Mouse (Mus musculus) lung, postnatal 0 days (tissue): ENCODE measurements around the gene Rpl36a. TPM values are rescaled to one million over a fixed set of nuclear protein-coding genes. Genes with fewer than 3 reads are reported as not detected.
A peak's percentile ranks its signal among the peaks of the same experiment; 100 is the strongest.

Experiments used
- ATAC-seq: fragments of 200-750 bp; cut with Nextera tagmentation; 2 replicates; pipeline ENCODE4 v1.8.0; 2017; ENCODE audit warnings: moderate library complexity
- DNase-seq: peaks from one replicate; pipeline ENCODE4 v3.0.0-alpha.2; 2016; ENCODE audit warnings: low spot score
- H3K27ac ChIP-seq: fragments of 300-500 bp; sonication (generic); 2 replicates; pipeline ENCODE4 v1.5.1; 2014; ENCODE audit warnings: antibody characterized with exemption, mild to moderate bottlenecking, low read length, mixed read lengths
- H3K27me3 ChIP-seq: fragments of 300-500 bp; sonication (generic); replicated peaks from 2 replicates; pipeline ENCODE4 v1.6.1; 2014; ENCODE audit warnings: low read length, mixed read lengths; ENCODE audit not compliant: insufficient read depth
- H3K36me3 ChIP-seq: fragments of 300-500 bp; sonication (generic); 2 replicates; pipeline ENCODE4 v1.6.1; 2014; ENCODE audit warnings: low read length, mixed read lengths; ENCODE audit not compliant: insufficient read depth
- H3K4me1 ChIP-seq: fragments of 300-500 bp; sonication (generic); 2 replicates; pipeline ENCODE4 v1.6.1; 2014; ENCODE audit warnings: antibody characterized with exemption, low read depth, low read length, mixed read lengths; ENCODE audit not compliant: insufficient read depth
- H3K4me2 ChIP-seq: fragments of 300-500 bp; sonication (generic); replicated peaks from 2 replicates; pipeline ENCODE4 v1.6.1; 2014; ENCODE audit warnings: low read depth, mild to moderate bottlenecking, low read length, moderate library complexity, mixed read lengths
- H3K4me3 ChIP-seq: fragments of 300-500 bp; sonication (generic); 2 replicates; pipeline ENCODE4 v1.5.1; 2014; ENCODE audit warnings: low read depth, low read length
- H3K9ac ChIP-seq: fragments of 300-500 bp; sonication (generic); replicated peaks from 2 replicates; pipeline ENCODE4 v1.6.1; 2014; ENCODE audit warnings: low read depth, mild to moderate bottlenecking
- H3K9me3 ChIP-seq: fragments of 300-500 bp; sonication (generic); 2 replicates; pipeline ENCODE4 v1.6.1; 2016; ENCODE audit warnings: low read length, mixed read lengths
- CTCF ChIP-seq: IDR thresholded peaks from 2 replicates; pipeline ENCODE4 v1.5.1; 2016; ENCODE audit warnings: antibody characterized with exemption, mild to moderate bottlenecking
- EP300 ChIP-seq: IDR thresholded peaks from 2 replicates; pipeline ENCODE4 v1.6.1; 2016; ENCODE audit warnings: antibody characterized with exemption, mild to moderate bottlenecking, control low read depth
- WGBS: fragments of 180-500 bp; shearing (Covaris S2); extraction: QIAGEN DNeasy Blood & Tissue Kit; methylation state at CpG from one replicate; pipeline ENCODE4 v1.1.7; 2014; 5-methylcytosine and 5-hydroxymethylcytosine counted together
- polyA plus RNA-seq: library from polyadenylated mRNA; unstranded; fragments of >200 nt; fragmentation: Nextera tagmentation; extraction: Ambion mirVana; gene quantifications from 2 replicates; pipeline ENCODE4 v1.2.1, GENCODE M21; 2015

Rpl36a gene
- polyA plus RNA-seq, 1 experiment from 2014 or later: 304 TPM

DNA sequence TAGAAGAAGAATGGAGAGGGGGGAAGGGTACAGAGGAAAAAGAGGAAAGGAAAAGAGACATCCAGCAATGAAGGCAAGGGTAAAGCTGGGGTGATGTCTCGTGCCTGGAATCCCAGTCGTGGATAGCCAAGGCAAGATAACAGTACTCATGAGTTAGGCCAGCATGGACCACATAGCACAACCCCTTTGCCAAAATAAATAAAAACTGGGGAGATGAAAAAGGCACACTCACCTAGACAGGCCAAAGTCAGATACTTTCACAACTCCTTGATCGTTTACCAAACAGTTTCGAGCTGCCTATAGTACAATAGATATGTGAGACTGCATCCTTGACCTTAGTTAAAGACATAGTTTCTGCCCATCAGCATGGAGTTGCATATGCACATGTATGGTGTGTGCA is 38.1 kb upstream of the Rpl36a start:
- Histone ChIP-seq H3K9ac (no peak overlapping the region), H3K27me3 (no peaks in the 10 kb centered on the region), H3K4me1 (no peaks in the 10 kb centered on the region), H3K4me3 (no peak overlapping the region), H3K27ac (no peak overlapping the region), H3K4me2 (no peak overlapping the region), H3K9me3 (no peaks in the 10 kb centered on the region), H3K36me3 (no peaks in the 10 kb centered on the region)
- no peak for ATAC-seq
- no peak for TF ChIP-seq EP300
- no peak for TF ChIP-seq CTCF
- WGBS: 72% methylated on average over 4 of the region's 4 CpGs
- no peak for DNase-seq

DNA sequence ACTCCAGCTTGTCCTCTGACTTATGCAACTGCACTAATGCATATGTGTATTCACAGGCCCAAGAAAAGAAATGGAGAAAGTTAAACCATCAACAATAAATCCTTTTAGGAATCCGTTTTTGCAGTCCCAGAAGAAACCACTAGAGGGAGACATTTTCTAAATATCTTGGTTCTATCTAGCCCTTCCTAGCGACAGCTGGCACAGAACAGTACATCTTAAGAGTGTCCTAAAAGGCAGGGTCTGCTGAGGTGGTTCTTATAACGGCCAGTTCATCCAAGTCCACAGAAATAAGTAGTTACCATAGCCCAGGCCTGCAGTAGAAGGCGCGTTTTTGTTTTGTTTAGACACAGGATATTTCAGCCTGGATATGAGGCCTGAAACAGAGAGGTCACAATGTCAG is 34.6 kb upstream of the Rpl36a start:
- ATAC-seq: no peak
- H3K36me3 ChIP-seq: no peaks in the 10 kb centered on the region
- H3K4me3 ChIP-seq: no peak overlapping the region
- TF ChIP-seq EP300 (no peak), CTCF (peak; percentile 65)
- H3K9me3 ChIP-seq: no peaks in the 10 kb centered on the region
- no peaks in the 10 kb centered on the region for H3K4me1 ChIP-seq
- peak; percentile 59 for DNase-seq
- no peaks in the 10 kb centered on the region for H3K27me3 ChIP-seq
- H3K27ac ChIP-seq: no peak overlapping the region
- WGBS: 16% methylated on average over 5 of the region's 5 CpGs
- no peak overlapping the region for H3K4me2 ChIP-seq
- H3K9ac ChIP-seq: no peak overlapping the region

DNA sequence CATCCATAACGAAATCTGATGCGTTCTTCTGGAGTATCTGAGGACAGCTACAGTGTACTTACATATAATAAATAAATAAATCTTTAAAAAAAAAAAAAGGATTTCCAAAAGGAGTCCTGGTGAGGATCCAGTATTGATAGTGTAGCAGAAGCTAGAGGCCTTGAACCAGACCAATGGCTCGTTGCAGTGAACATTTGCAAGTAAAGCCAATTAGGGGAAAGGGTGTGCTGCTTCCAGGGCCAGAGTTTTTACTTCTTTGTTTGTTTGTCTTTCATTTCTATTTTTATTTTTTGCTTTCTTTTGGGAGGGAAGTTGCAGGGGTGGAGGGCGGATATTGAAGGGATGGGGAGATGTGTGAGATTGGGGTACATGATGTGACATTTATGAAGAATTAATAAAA is 32.1 kb upstream of the Rpl36a start:
- no peak for ATAC-seq
- H3K4me2 ChIP-seq: no peak overlapping the region
- no peak for TF ChIP-seq EP300
- no peak for TF ChIP-seq CTCF
- H3K36me3 ChIP-seq: no peaks in the 10 kb centered on the region
- no peak overlapping the region for H3K27ac ChIP-seq
- no peaks in the 10 kb centered on the region for H3K9me3 ChIP-seq
- H3K4me3 ChIP-seq: no peak overlapping the region
- no peaks in the 10 kb centered on the region for H3K4me1 ChIP-seq
- no peak overlapping the region for H3K9ac ChIP-seq
- no peaks in the 10 kb centered on the region for H3K27me3 ChIP-seq
- 82% methylated on average over 2 of the region's 4 CpGs for WGBS
- DNase-seq: no peak

GRCm38 (mm10) chrX:134554425-134554824 is 31.0 kb upstream of the Rpl36a start:
- H3K4me3 ChIP-seq: no peak overlapping the region
- no peaks in the 10 kb centered on the region for H3K9me3 ChIP-seq
- peak; percentile 23 for DNase-seq
- no peak overlapping the region for H3K4me2 ChIP-seq
- no peaks in the 10 kb centered on the region for H3K27me3 ChIP-seq
- no peak overlapping the region for H3K9ac ChIP-seq
- TF ChIP-seq CTCF (no peak), EP300 (no peak)
- H3K27ac ChIP-seq: no peak overlapping the region
- ATAC-seq: no peak
- H3K4me1 ChIP-seq: no peaks in the 10 kb centered on the region
- 62% methylated on average over 6 of the region's 6 CpGs for WGBS
- H3K36me3 ChIP-seq: no peaks in the 10 kb centered on the region

DNA sequence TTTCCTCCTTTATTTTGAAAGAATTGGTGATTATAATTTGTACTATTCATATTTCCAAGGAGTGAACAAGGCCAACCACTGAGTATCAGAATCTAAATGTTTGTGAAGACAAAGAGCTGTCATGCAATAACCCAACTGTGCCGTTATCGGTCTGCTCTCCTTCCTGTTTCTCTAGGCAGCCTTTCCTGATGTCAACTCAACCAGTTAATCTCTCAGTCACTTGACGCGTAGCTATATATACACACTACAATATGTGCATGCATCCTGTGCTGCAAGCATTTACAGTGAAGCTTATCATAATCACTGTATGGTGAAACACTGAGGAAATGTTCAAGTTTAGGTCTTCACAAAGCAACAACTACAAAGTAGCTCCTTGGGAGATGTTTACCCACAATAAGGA is 21.1 kb upstream of the Rpl36a start:
- 65% methylated on average over 4 of the region's 4 CpGs for WGBS
- H3K4me1 ChIP-seq: no peaks in the 10 kb centered on the region
- ATAC-seq: no peak

GRCm38 (mm10) chrX:134566536-134567222 is 18.8 kb upstream of the Rpl36a start:
- no peaks in the 10 kb centered on the region for H3K9me3 ChIP-seq
- no peak overlapping the region for H3K4me3 ChIP-seq
- ATAC-seq: no peak
- H3K4me2 ChIP-seq: no peak overlapping the region
- H3K4me1 ChIP-seq: no peaks in the 10 kb centered on the region
- no peak for DNase-seq
- H3K36me3 ChIP-seq: no peaks in the 10 kb centered on the region
- 75% methylated on average over 8 of the region's 8 CpGs for WGBS
- TF ChIP-seq CTCF (no peak), EP300 (no peak)
- H3K27ac ChIP-seq: no peak overlapping the region
- H3K27me3 ChIP-seq: no peaks in the 10 kb centered on the region
- H3K9ac ChIP-seq: no peak overlapping the region

More for the DNA sequence above, 21.1 kb upstream of the Rpl36a start:
- no peak overlapping the region for H3K27ac ChIP-seq
- no peaks in the 10 kb centered on the region for H3K36me3 ChIP-seq
- no peaks in the 10 kb centered on the region for H3K9me3 ChIP-seq
- H3K4me2 ChIP-seq: no peak overlapping the region
- DNase-seq: no peak
- TF ChIP-seq EP300 (no peak), CTCF (no peak)
- H3K27me3 ChIP-seq: no peaks in the 10 kb centered on the region
- no peak overlapping the region for H3K4me3 ChIP-seq
- H3K9ac ChIP-seq: no peak overlapping the region

- 79% methylated on average over 4 of the region's 4 CpGs for WGBS
- H3K9ac ChIP-seq: no peak overlapping the region
Observed at GRCm38 (mm10) chrX:134577896-134578295, 7.6 kb upstream of the Rpl36a start.

More at GRCm38 (mm10) chrX:134577896-134578295, 7.6 kb upstream of the Rpl36a start:
- no peaks in the 10 kb centered on the region for H3K9me3 ChIP-seq
- no peak overlapping the region for H3K4me3 ChIP-seq
- no peaks in the 10 kb centered on the region for H3K4me1 ChIP-seq
- H3K27ac ChIP-seq: no peak overlapping the region
- no peaks in the 10 kb centered on the region for H3K27me3 ChIP-seq
- ATAC-seq (no peak), DNase-seq (no peak)
- TF ChIP-seq EP300: no peak
- no peak for TF ChIP-seq CTCF
- H3K36me3 ChIP-seq: no peaks in the 10 kb centered on the region
- H3K4me2 ChIP-seq: no peak overlapping the region
